Mouse (Mus musculus): ENCODE data around the gene Tbrg4. TPM values are rescaled to one million over a fixed set of nuclear protein-coding genes. Genes with fewer than 3 reads are reported as not detected.

Gene Tbrg4
- polyA plus RNA-seq, 1 experiment from 2014 or later = 38.8 TPM

DNA sequence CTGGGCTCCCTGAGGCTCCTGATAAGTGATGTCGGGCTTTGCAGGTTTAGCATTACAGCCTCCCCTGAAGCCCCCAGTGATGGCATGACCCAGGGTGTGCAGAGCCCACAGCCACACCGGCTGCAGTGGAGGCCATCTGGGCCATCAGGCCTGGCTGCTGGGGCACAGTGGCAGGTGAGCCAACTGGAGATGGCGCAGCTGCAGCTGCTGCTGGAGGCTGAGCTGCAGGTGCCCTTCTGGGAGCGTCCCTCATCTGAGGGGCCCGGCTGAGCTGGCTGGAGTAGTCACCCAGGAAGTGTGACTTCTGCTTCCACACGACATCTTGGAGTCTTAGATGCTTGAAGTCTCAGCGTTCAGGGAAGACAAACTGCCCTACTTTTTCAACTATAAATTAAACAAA lies 24.7 kb upstream of the Tbrg4 start:
- no peak overlapping the region for H3K4me3 ChIP-seq
- 57% methylated on average over 7 of the region's 7 CpGs for WGBS
- H3K9ac ChIP-seq = no peak overlapping the region
- H3K4me1 ChIP-seq (replicated peaks) = no peaks in the 10 kb centered on the region
- H3K27ac ChIP-seq = no peak overlapping the region
- ATAC-seq (replicated peaks; ENCODE audit: insufficient number of reproducible peaks, insufficient read depth, low FRiP score, low read depth) = no peak
- H3K4me2 ChIP-seq = no peak overlapping the region
- H3K27me3 ChIP-seq = peaks cover 7% of the 10 kb centered on the region
- H3K36me3 ChIP-seq = no peaks in the 10 kb centered on the region
- H3K9me3 ChIP-seq (replicated peaks) = no peaks in the 10 kb centered on the region

DNA sequence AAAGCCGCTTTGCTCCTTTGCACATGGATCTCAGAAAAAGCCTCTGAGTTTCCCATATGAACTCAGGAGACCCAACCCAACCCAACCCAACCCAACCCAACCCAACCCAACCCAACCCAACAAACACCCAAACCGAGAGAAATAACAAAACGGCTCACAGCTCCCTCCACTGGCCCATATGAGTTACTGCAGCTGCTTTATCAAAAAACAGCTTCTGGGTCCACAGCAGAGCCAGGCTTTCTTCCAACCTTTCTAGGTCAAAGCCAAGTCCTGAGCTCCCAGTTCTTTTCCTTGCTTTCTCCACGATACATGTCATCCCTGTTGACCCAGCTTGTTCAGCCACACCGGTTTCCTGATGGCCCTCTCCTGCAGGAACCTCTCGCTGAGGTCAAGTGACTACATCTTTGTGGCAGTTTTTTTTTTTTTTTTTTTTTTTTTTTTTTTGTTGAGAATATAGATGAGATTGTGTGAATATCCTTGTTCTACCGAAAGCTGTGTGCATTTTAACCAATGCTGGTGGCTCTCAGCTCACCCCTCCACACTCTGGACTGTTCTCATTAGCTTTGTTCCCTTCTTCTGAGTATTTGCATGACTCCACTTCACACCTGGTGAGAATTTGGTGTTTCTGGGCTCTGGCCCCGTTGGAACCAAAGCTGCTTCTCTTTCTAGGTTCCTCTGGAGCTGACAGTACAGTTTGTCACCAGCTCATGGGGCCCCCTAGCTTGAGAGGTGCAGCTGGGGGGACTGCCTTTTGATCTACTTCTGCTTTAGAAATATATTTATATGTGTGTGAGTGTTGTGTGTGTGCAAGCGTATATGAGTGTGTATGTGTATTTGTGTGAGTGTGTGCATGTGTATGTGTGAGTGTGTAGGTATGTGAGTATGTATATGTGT lies 22.2 kb upstream of the Tbrg4 start:
- H3K36me3 ChIP-seq = no peaks in the 10 kb centered on the region
- no peak overlapping the region for H3K4me3 ChIP-seq
- ATAC-seq (replicated peaks; ENCODE audit: insufficient number of reproducible peaks, insufficient read depth, low FRiP score, low read depth) = no peak
- no peaks in the 10 kb centered on the region for H3K9me3 ChIP-seq (replicated peaks)
- H3K4me2 ChIP-seq = no peak overlapping the region
- 52% methylated on average over 9 of the region's 9 CpGs for WGBS
- no peaks in the 10 kb centered on the region for H3K27me3 ChIP-seq
- no peaks in the 10 kb centered on the region for H3K4me1 ChIP-seq (replicated peaks)
- H3K27ac ChIP-seq = no peak overlapping the region
- H3K9ac ChIP-seq = no peak overlapping the region

DNA sequence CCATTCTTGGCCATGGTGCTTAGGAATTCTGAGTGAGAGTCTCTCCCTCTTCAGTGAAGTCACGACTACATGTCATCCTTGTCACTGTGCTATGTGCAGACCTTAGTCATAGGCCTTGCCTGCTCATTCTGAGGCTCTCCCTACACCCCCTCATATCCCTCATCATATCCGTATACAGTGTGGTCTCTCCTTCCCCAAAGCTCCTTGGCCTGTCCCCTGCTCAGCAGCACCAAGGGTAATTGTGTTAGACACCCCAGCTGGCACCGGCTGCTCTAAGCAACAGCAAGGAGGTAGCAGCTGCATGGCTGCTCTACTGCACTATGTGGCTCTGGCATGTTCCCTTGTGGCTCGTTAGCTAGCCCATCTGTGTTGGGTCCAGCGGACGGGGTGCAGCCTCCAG lies 18.7 kb upstream of the Tbrg4 start:
- Histone ChIP-seq H3K4me2 (no peak overlapping the region), H3K4me1 (replicated peaks) (no peaks in the 10 kb centered on the region), H3K9me3 (replicated peaks) (no peaks in the 10 kb centered on the region), H3K4me3 (no peak overlapping the region), H3K27me3 (no peaks in the 10 kb centered on the region), H3K27ac (no peak overlapping the region), H3K36me3 (no peaks in the 10 kb centered on the region), H3K9ac (no peak overlapping the region)
- no peak for ATAC-seq (replicated peaks; ENCODE audit: insufficient number of reproducible peaks, insufficient read depth, low FRiP score, low read depth)
- 76% methylated on average over 6 of the region's 6 CpGs for WGBS

DNA sequence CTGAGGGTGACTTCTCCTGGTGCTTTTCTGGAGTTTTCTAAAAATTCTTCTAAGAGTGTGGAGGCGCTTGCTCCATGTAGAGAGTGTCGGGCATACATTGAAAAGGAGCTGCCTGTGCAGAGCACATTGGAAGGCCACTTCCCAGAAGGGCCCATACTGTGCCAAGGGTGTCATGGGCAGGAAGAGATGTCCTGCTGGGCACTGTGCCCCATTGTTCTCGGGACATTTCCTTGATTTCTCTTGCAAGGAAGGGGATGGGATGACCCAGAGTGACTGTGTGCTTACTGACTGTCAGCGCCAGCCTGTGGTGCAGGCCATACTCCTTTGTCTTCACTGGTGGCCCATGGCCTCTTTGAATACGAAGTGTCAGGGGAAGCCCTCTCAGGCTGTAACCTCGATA lies 13.2 kb upstream of the Tbrg4 start:
- WGBS = 69% methylated on average over 6 of the region's 6 CpGs
- no peaks in the 10 kb centered on the region for H3K4me1 ChIP-seq (replicated peaks)
- H3K27me3 ChIP-seq = no peaks in the 10 kb centered on the region
- H3K9ac ChIP-seq = no peak overlapping the region
- ATAC-seq (replicated peaks; ENCODE audit: insufficient number of reproducible peaks, insufficient read depth, low FRiP score, low read depth) = no peak
- no peaks in the 10 kb centered on the region for H3K9me3 ChIP-seq (replicated peaks)
- H3K36me3 ChIP-seq = no peaks in the 10 kb centered on the region
- H3K4me2 ChIP-seq = no peak overlapping the region
- H3K27ac ChIP-seq = no peak overlapping the region
- H3K4me3 ChIP-seq = no peak overlapping the region

DNA sequence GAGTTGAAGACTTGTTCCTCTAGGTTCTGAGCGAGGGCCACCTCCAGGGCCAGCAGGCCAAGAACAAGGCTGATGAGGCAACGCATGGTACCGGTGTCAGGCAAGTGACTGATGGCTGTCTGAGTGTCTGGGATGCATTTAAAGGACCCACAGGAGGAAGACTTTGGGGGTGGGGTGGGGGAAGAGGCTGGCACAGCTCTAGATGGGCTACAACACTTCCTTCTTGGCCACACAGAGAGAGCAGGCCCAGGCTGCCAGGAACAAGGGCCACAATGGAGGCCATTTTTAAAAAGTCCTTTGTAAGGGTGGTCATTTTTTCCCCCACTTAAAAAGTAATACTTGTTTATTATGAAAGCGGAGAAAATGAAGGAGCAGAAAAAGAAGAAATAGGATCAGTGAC lies 12.7 kb upstream of the Tbrg4 start, which contains the start of gene Wap:
Wap (minus strand) TSS at position 101 of the 400 bp plus-strand sequence.
- ATAC-seq (replicated peaks; ENCODE audit: insufficient number of reproducible peaks, insufficient read depth, low FRiP score, low read depth) = no peak
- Histone ChIP-seq H3K27me3 (no peaks in the 10 kb centered on the region), H3K36me3 (no peaks in the 10 kb centered on the region), H3K4me3 (no peak within 1 kb of the TSS), H3K27ac (no peak within 1 kb of the TSS), H3K9ac (no peak within 1 kb of the TSS), H3K9me3 (replicated peaks) (no peaks in the 10 kb centered on the region), H3K4me2 (no peak within 1 kb of the TSS), H3K4me1 (replicated peaks) (no peaks in the 10 kb centered on the region)
- WGBS = 88% methylated on average over 4 of the region's 4 CpGs

DNA sequence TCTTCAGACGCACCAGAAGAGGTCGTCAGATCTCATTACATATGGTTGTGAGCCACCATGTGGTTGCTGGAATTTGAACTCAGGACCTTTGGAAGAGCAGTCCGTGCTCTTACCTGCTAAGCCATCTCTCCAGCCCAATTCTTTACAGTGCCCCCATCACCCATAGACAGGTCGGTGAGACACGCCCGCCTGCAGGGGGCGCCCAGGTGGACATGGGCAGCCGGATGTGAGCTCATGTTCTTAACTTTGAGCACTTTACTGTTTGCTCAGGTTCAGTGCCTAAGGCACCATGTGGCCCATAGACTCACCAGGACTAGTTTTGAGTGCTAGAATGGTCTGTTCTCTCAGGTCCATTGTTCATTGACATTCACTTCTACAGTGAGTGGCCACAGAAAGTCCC lies 10.3 kb upstream of the Tbrg4 start:
- Histone ChIP-seq H3K27ac (no peak overlapping the region), H3K36me3 (no peaks in the 10 kb centered on the region), H3K4me1 (replicated peaks) (no peaks in the 10 kb centered on the region), H3K4me2 (no peak overlapping the region), H3K9me3 (replicated peaks) (0 out of 2 replicates have a peak, but pooled peaks cover 3% of the 10 kb centered on the region), H3K27me3 (no peaks in the 10 kb centered on the region), H3K4me3 (no peak overlapping the region), H3K9ac (no peak overlapping the region)
- 63% methylated on average over 8 of the region's 8 CpGs for WGBS
- ATAC-seq (replicated peaks; ENCODE audit: insufficient number of reproducible peaks, insufficient read depth, low FRiP score, low read depth) = no peak

DNA sequence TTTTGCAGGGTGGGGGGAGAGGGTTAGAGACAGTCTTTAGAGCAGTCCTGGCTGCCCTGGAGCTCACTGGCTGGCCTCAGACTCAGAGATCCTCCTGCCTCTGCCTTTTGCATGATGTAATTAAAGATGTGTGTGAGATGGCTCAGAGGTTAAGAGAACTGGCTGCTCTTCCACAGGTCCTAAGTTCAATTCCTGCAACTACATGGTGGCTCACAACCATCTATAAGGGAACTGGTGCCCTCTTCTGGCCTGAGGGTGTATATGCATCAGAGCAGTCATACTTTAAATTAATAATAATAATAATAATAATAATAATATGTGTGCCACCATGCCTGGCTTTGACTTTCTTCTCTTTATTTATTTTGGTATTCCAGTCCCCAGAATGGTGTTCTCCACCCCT lies 3.8 kb upstream of the Tbrg4 start:
- H3K9ac ChIP-seq = no peak overlapping the region
- ATAC-seq (replicated peaks; ENCODE audit: insufficient number of reproducible peaks, insufficient read depth, low FRiP score, low read depth) = no peak
- no peak overlapping the region for H3K27ac ChIP-seq
- H3K9me3 ChIP-seq (replicated peaks) = 0 out of 2 replicates have a peak, but pooled peaks cover 3% of the 10 kb centered on the region
- peaks cover 10% of the 10 kb centered on the region for H3K4me1 ChIP-seq (replicated peaks)
- no peaks in the 10 kb centered on the region for H3K36me3 ChIP-seq
- no peaks in the 10 kb centered on the region for H3K27me3 ChIP-seq
- H3K4me2 ChIP-seq = no peak overlapping the region
- no peak overlapping the region for H3K4me3 ChIP-seq

DNA sequence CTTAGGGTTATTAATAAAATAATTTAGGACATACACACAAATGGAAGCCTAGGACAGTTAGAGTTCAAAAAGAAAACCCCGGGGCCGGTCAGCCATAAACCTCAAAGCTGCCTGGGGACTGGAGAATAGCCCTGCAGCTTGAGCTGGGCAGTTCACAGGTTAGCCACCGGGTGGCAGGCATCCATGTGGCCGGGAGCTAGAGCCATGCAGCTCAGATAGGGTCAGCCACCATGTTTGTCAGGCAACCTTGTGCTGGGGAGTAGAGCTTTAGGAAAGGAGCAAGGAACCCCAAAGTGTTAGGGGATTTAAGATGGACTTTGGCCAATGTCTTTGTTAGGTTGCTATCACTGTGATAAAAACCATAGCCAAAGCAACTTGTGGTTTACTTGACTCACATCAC lies 2.7 kb upstream of the Tbrg4 start:
- ATAC-seq (replicated peaks; ENCODE audit: insufficient number of reproducible peaks, insufficient read depth, low FRiP score, low read depth) = no peak
- Histone ChIP-seq H3K4me3 (no peak overlapping the region), H3K9me3 (replicated peaks) (0 out of 2 replicates have a peak, but pooled peaks cover 3% of the 10 kb centered on the region), H3K36me3 (peaks cover 5% of the 10 kb centered on the region; the same call in 1 of the 2 replicates), H3K27me3 (no peaks in the 10 kb centered on the region), H3K9ac (no peak overlapping the region), H3K4me2 (no peak overlapping the region), H3K27ac (no peak overlapping the region), H3K4me1 (replicated peaks) (peaks cover 21% of the 10 kb centered on the region)
- 26% methylated on average over 4 of the region's 4 CpGs for WGBS

DNA sequence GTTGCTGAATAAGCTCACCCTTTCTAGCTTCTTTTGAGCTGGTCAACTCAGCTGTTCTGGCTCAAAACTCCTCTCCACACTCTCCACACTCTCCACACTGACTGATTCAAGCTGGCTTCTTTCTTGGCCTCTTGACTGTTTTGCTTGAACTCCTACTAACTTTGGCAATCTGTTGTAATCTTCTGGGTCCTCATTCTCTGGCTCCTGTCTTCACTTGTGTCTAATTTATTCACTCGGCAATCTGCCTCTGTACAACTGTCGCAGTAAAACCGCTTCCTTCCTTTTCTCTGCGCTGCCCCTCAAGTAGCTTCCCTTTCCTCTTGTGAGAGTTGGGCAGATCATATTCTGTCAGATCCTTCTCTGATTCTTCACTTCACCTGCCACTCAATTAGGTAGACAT lies 1.9 kb upstream of the Tbrg4 start:
- Histone ChIP-seq H3K27me3 (no peaks in the 10 kb centered on the region), H3K9ac (no peak overlapping the region), H3K27ac (peak overlapping the region; percentile 37; the same call in 1 of the 2 replicates), H3K4me3 (no peak overlapping the region), H3K4me2 (no peak overlapping the region), H3K36me3 (peaks cover 13% of the 10 kb centered on the region), H3K4me1 (replicated peaks) (peaks cover 29% of the 10 kb centered on the region), H3K9me3 (replicated peaks) (0 out of 2 replicates have a peak, but pooled peaks cover 3% of the 10 kb centered on the region)
- 69% methylated on average over 4 of the region's 4 CpGs for WGBS
- no peak for ATAC-seq (replicated peaks; ENCODE audit: insufficient number of reproducible peaks, insufficient read depth, low FRiP score, low read depth)

DNA sequence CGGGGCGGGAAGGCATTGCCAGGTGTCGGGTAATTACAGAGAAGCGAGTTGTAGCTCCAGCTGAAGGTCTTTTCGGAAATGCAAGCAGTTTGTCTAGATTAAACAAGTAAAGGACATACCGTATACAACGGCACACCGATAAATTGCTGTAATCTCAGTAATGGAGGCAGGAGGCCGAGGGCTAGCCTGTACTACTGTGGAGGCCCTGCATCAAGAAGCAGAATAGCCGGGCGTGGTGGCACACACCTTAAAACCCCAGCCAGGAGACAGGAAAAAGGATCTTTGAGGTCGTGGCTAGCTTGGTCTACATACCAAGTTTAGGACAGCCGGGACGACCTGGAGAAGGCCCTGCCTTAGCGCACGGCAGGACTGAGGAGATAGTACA lies 513 bp upstream of the Tbrg4 start:
- H3K27me3 ChIP-seq = no peaks in the 10 kb centered on the region
- H3K36me3 ChIP-seq = peaks cover 23% of the 10 kb centered on the region
- 11% methylated on average over 16 of the region's 16 CpGs for WGBS
- H3K9ac ChIP-seq = peak overlapping the region; percentile 74
- H3K4me1 ChIP-seq (replicated peaks) = peaks cover 32% of the 10 kb centered on the region
- peak overlapping the region; percentile 92 for H3K27ac ChIP-seq
- ATAC-seq (replicated peaks; ENCODE audit: insufficient number of reproducible peaks, insufficient read depth, low FRiP score, low read depth) = no peak
- H3K4me3 ChIP-seq = peak overlapping the region; percentile 89
- H3K4me2 ChIP-seq = peak overlapping the region; percentile 81
- H3K9me3 ChIP-seq (replicated peaks) = 0 out of 2 replicates have a peak, but pooled peaks cover under 1% of the 10 kb centered on the region

DNA sequence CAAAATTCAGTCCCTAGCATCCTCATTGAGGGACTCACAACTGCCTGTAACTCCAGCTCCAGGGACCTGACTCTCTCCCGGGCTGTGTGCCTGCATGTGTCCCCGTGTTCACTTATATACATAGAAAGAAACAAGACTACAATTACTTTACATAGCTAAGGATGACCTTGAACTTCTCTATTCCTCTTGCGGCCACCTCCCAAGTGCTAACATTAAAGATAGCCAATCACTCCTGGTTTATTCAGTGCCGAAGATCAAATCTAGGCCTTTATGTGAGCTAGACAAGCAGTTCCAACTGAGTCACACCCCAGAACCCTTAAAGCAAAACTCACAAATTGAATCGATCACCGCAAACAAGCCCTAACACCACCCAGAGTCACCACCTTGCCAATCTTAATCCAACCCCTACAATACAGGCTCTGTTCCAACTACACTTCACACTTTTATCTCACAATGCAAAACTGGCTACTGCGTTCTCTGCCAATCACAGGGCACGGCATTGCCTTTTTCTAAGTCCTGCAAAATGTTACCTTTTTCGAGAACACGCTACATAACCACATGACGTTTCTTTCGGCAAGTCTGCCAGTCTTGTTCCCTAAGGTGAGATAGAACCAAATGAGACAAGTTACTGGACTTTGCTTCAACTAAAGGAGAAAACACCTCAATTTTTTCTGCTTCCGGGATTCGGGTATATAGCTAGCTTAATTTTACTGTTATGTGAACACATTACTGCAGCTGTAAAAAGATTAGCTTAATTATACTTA lies 1.1 kb downstream of the Tbrg4 start:
- Histone ChIP-seq H3K36me3 (peaks cover 39% of the 10 kb centered on the region), H3K27ac (peak overlapping the region; percentile 12; the same call in 1 of the 2 replicates), H3K4me3 (peak overlapping the region; percentile 89)

More for the DNA sequence above, 1.1 kb downstream of the Tbrg4 start:
- no peaks in the 10 kb centered on the region for H3K27me3 ChIP-seq
- H3K4me2 ChIP-seq = peak overlapping the region; percentile 81
- H3K9me3 ChIP-seq (replicated peaks) = no peaks in the 10 kb centered on the region
- ATAC-seq (replicated peaks; ENCODE audit: insufficient number of reproducible peaks, insufficient read depth, low FRiP score, low read depth) = no peak
- peak overlapping the region; percentile 74 for H3K9ac ChIP-seq
- H3K4me1 ChIP-seq (replicated peaks) = peaks cover 32% of the 10 kb centered on the region
- WGBS = 49% methylated on average over 14 of the region's 14 CpGs

All from heart, embryonic 15.5 days (tissue).